Mouse (Mus musculus): ENCODE measurements around the gene Gm8978.
"Not testable (repeated sequence)": the region's sequence is repeated elsewhere in the genome, so short reads cannot be mapped to it uniquely, and the experiment has no call there.

Gene Gm8978

DNA sequence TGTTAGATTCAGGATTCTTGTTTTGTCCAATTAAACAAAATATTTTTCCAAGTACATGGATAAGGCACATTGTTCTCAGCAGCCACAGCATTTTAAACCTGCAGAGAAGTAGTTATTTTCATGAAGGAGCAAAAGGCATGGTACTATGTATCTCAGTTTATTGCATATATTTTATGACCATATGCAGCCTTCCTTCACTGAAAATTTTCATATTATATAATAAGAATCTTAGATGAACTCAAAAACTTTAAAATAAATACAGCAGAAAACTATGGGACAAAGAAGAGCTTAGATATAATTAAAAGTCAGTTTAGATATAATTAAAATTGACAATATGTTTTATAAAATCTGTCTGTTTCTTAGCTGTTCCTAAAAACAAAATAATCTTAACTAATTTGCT lies at the start of gene Gm8978:
Gm8978 (minus strand) TSS at position 101 of the 400 bp plus-strand sequence.
- not testable (repeated sequence) for DNase-seq (ENCODE audit: low spot score)

- DNase-seq (ENCODE audit: low spot score) = peak; percentile 21
These were observed 35.3 kb downstream of the Gm8978 start for GRCm38 (mm10) chr19:33589626-33590302.

DNA sequence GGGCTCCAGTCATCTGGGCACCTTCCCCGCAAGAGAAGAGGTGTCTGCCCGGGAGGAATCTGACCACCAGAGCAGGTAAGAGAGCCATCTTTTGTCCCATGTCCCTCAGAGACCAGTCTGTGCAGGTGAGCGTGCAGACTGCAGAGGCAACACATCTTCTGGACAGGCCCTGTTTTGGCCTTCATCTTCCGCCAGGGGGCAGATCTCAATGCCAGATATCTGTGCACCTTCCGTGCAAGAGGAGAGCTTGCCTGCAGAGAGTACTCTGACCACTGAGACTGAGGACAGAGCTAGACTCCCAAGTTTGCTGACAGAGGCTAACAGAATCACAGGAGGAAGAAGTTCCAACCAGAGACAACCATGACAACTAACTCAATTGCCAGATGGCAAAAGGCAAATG lies 56.5 kb downstream of the Gm8978 start:
- DNase-seq (ENCODE audit: low spot score) = not testable (repeated sequence)

Measured in ovary, postnatal 10 days (tissue).